Mouse (Mus musculus): ENCODE measurements around the gene Npy. TPM values are rescaled to one million over a fixed set of nuclear protein-coding genes. Genes with fewer than 3 reads are reported as not detected.

The Npy gene
- 0.24 and 0.33 TPM in 2 replicates for polyA plus RNA-seq (2016; fragmentation: Nextera tagmentation; extraction: Ambion mirVana)

GRCm38 (mm10) chr6:49821961-49822870, at the start of gene Npy:
Npy (plus strand) TSS chr6:49822710.
- peaks cover 68% of the 10 kb centered on the region for H3K27me3 ChIP-seq (replicated peaks)
- no peak within 1 kb of the TSS for H3K9ac ChIP-seq
- under 1% methylated on average over 61 of the region's 66 CpGs for WGBS (ENCODE audit: insufficient replicate concordance)
- peak within 1 kb of the TSS; percentile 35 for H3K4me3 ChIP-seq
- no peak within 1 kb of the TSS for H3K27ac ChIP-seq
- no peak for ATAC-seq
- peaks cover 7% of the 10 kb centered on the region; the same call in 1 of the 2 replicates for H3K4me1 ChIP-seq
- peak within 1 kb of the TSS; percentile 60 for H3K4me2 ChIP-seq
- H3K36me3 ChIP-seq: no peaks in the 10 kb centered on the region
- no peaks in the 10 kb centered on the region for H3K9me3 ChIP-seq (replicated peaks)

GRCm38 (mm10) chr6:49775006-49775405, 47.5 kb upstream of the Npy start:
- H3K4me2 ChIP-seq: no peak overlapping the region
- H3K36me3 ChIP-seq: no peaks in the 10 kb centered on the region
- H3K9ac ChIP-seq: no peak overlapping the region
- H3K4me3 ChIP-seq: no peak overlapping the region
- no peaks in the 10 kb centered on the region for H3K4me1 ChIP-seq
- no peak overlapping the region for H3K27ac ChIP-seq
- no peaks in the 10 kb centered on the region for H3K27me3 ChIP-seq (replicated peaks)
- ATAC-seq: no peak
- WGBS (ENCODE audit: insufficient replicate concordance): 61% methylated on average over 8 of the region's 8 CpGs
- no peaks in the 10 kb centered on the region for H3K9me3 ChIP-seq (replicated peaks)

GRCm38 (mm10) chr6:49778109-49778508, 44.4 kb upstream of the Npy start:
- no peaks in the 10 kb centered on the region for H3K4me1 ChIP-seq
- H3K36me3 ChIP-seq: no peaks in the 10 kb centered on the region
- H3K4me2 ChIP-seq: no peak overlapping the region
- 51% methylated on average over 13 of the region's 13 CpGs for WGBS (ENCODE audit: insufficient replicate concordance)
- ATAC-seq: no peak
- no peaks in the 10 kb centered on the region for H3K9me3 ChIP-seq (replicated peaks)
- H3K27me3 ChIP-seq (replicated peaks): no peaks in the 10 kb centered on the region
- H3K27ac ChIP-seq: no peak overlapping the region
- H3K9ac ChIP-seq: no peak overlapping the region
- no peak overlapping the region for H3K4me3 ChIP-seq

GRCm38 (mm10) chr6:49778729-49779128, 43.8 kb upstream of the Npy start:
- Histone ChIP-seq H3K9ac (no peak overlapping the region), H3K27ac (no peak overlapping the region), H3K27me3 (replicated peaks) (no peaks in the 10 kb centered on the region), H3K4me1 (no peaks in the 10 kb centered on the region), H3K36me3 (no peaks in the 10 kb centered on the region), H3K4me2 (no peak overlapping the region), H3K4me3 (no peak overlapping the region), H3K9me3 (replicated peaks) (no peaks in the 10 kb centered on the region)
- WGBS (ENCODE audit: insufficient replicate concordance): 78% methylated on average over 9 of the region's 9 CpGs
- ATAC-seq: no peak

GRCm38 (mm10) chr6:49779606-49780005, 42.9 kb upstream of the Npy start:
- Histone ChIP-seq H3K9ac (no peak overlapping the region), H3K27ac (no peak overlapping the region), H3K4me3 (no peak overlapping the region), H3K4me1 (no peaks in the 10 kb centered on the region), H3K4me2 (no peak overlapping the region), H3K9me3 (replicated peaks) (no peaks in the 10 kb centered on the region), H3K27me3 (replicated peaks) (no peaks in the 10 kb centered on the region), H3K36me3 (no peaks in the 10 kb centered on the region)
- ATAC-seq: no peak
- 41% methylated on average over 7 of the region's 7 CpGs for WGBS (ENCODE audit: insufficient replicate concordance)

GRCm38 (mm10) chr6:49780846-49781400, 41.6 kb upstream of the Npy start:
- Histone ChIP-seq H3K4me3 (no peak overlapping the region), H3K36me3 (no peaks in the 10 kb centered on the region), H3K27ac (no peak overlapping the region), H3K4me1 (no peaks in the 10 kb centered on the region), H3K4me2 (no peak overlapping the region), H3K9me3 (replicated peaks) (no peaks in the 10 kb centered on the region), H3K27me3 (replicated peaks) (no peaks in the 10 kb centered on the region), H3K9ac (no peak overlapping the region)
- WGBS (ENCODE audit: insufficient replicate concordance): 57% methylated on average over 9 of the region's 9 CpGs
- no peak for ATAC-seq

GRCm38 (mm10) chr6:49781852-49782251, 40.7 kb upstream of the Npy start:
- WGBS (ENCODE audit: insufficient replicate concordance): 28% methylated on average over 5 of the region's 5 CpGs

GRCm38 (mm10) chr6:49782679-49783078, 39.8 kb upstream of the Npy start:
- Histone ChIP-seq H3K27ac (no peak overlapping the region), H3K4me2 (no peak overlapping the region), H3K27me3 (replicated peaks) (no peaks in the 10 kb centered on the region), H3K4me3 (no peak overlapping the region), H3K9ac (no peak overlapping the region), H3K9me3 (replicated peaks) (no peaks in the 10 kb centered on the region), H3K4me1 (no peaks in the 10 kb centered on the region), H3K36me3 (no peaks in the 10 kb centered on the region)
- ATAC-seq: no peak
- WGBS (ENCODE audit: insufficient replicate concordance): 73% methylated on average over 7 of the region's 7 CpGs

More at GRCm38 (mm10) chr6:49781852-49782251, 40.7 kb upstream of the Npy start:
- H3K27ac ChIP-seq: no peak overlapping the region
- H3K27me3 ChIP-seq (replicated peaks): no peaks in the 10 kb centered on the region
- ATAC-seq: no peak
- H3K9ac ChIP-seq: no peak overlapping the region
- no peak overlapping the region for H3K4me3 ChIP-seq
- H3K4me2 ChIP-seq: no peak overlapping the region
- no peaks in the 10 kb centered on the region for H3K36me3 ChIP-seq
- no peaks in the 10 kb centered on the region for H3K9me3 ChIP-seq (replicated peaks)
- no peaks in the 10 kb centered on the region for H3K4me1 ChIP-seq

- H3K9ac ChIP-seq: no peak overlapping the region
- no peaks in the 10 kb centered on the region for H3K4me1 ChIP-seq
- 42% methylated on average over 12 of the region's 12 CpGs for WGBS (ENCODE audit: insufficient replicate concordance)
- no peaks in the 10 kb centered on the region for H3K9me3 ChIP-seq (replicated peaks)
- H3K4me3 ChIP-seq: no peak overlapping the region
- H3K36me3 ChIP-seq: no peaks in the 10 kb centered on the region
- no peak overlapping the region for H3K4me2 ChIP-seq
- H3K27me3 ChIP-seq (replicated peaks): no peaks in the 10 kb centered on the region
- no peak overlapping the region for H3K27ac ChIP-seq
- no peak for ATAC-seq
Measured at GRCm38 (mm10) chr6:49792524-49792923, 30.0 kb upstream of the Npy start.

GRCm38 (mm10) chr6:49804105-49804504, 18.4 kb upstream of the Npy start:
- H3K9me3 ChIP-seq (replicated peaks): no peaks in the 10 kb centered on the region
- WGBS (ENCODE audit: insufficient replicate concordance): 53% methylated on average over 8 of the region's 8 CpGs
- H3K36me3 ChIP-seq: no peaks in the 10 kb centered on the region
- no peak for ATAC-seq
- no peaks in the 10 kb centered on the region for H3K4me1 ChIP-seq
- no peaks in the 10 kb centered on the region; the same call in 1 of the 2 replicates for H3K27me3 ChIP-seq (replicated peaks)
- H3K4me3 ChIP-seq: no peak overlapping the region
- H3K27ac ChIP-seq: no peak overlapping the region
- no peak overlapping the region for H3K9ac ChIP-seq
- H3K4me2 ChIP-seq: no peak overlapping the region

- no peaks in the 10 kb centered on the region for H3K36me3 ChIP-seq
- peak overlapping the region; percentile 38 for H3K4me2 ChIP-seq
- WGBS (ENCODE audit: insufficient replicate concordance): 34% methylated on average over 13 of the region's 13 CpGs
- no peak overlapping the region for H3K9ac ChIP-seq
- no peaks in the 10 kb centered on the region; the same call in none of the 2 replicates for H3K27me3 ChIP-seq (replicated peaks)
- H3K4me3 ChIP-seq: peak overlapping the region; percentile 16; the same call in 1 of the 2 replicates
- no peaks in the 10 kb centered on the region for H3K4me1 ChIP-seq
- no peak overlapping the region for H3K27ac ChIP-seq
- no peaks in the 10 kb centered on the region for H3K9me3 ChIP-seq (replicated peaks)
- ATAC-seq: no peak
Measured at GRCm38 (mm10) chr6:49808076-49808475, 14.4 kb upstream of the Npy start.

GRCm38 (mm10) chr6:49817183-49817582, 5.3 kb upstream of the Npy start:
- Histone ChIP-seq H3K27me3 (replicated peaks) (peaks cover 50% of the 10 kb centered on the region), H3K9me3 (replicated peaks) (no peaks in the 10 kb centered on the region), H3K4me1 (0 out of 2 replicates have a peak, but pooled peaks cover 3% of the 10 kb centered on the region), H3K36me3 (no peaks in the 10 kb centered on the region), H3K4me2 (no peak overlapping the region), H3K4me3 (no peak overlapping the region), H3K27ac (no peak overlapping the region), H3K9ac (no peak overlapping the region)
- ATAC-seq: no peak
- WGBS (ENCODE audit: insufficient replicate concordance): 57% methylated on average over 5 of the region's 5 CpGs
